Mouse (Mus musculus) stomach, embryonic 15.5 days (tissue): ENCODE results near the gene Ralgps1. TPM values are rescaled to one million over a fixed set of nuclear protein-coding genes. Genes with fewer than 3 reads are reported as not detected.

Source experiments
- ATAC-seq: fragments of 200-750 bp; cut with Nextera tagmentation; 2 replicates; pipeline ENCODE4 v1.8.0; 2017; ENCODE audit warnings: low read depth, moderate number of reproducible peaks, moderate TSS enrichment; ENCODE audit not compliant: insufficient read depth, low FRiP score
- H3K27ac ChIP-seq: fragments of 300-500 bp; sonication (generic); 2 replicates; pipeline ENCODE4 v1.5.1; 2015; ENCODE audit warnings: mild to moderate bottlenecking, inconsistent platforms
- H3K27me3 ChIP-seq: fragments of 300-500 bp; sonication (generic); replicated peaks from 2 replicates; pipeline ENCODE4 v1.6.1; 2015; ENCODE audit warnings: inconsistent platforms
- H3K36me3 ChIP-seq: fragments of 300-500 bp; sonication (generic); 2 replicates; pipeline ENCODE4 v1.6.1; 2015; ENCODE audit warnings: inconsistent platforms
- H3K4me1 ChIP-seq: fragments of 300-500 bp; sonication (generic); 2 replicates; pipeline ENCODE4 v1.6.1; 2015; ENCODE audit warnings: inconsistent platforms
- H3K4me2 ChIP-seq: fragments of 300-500 bp; sonication (generic); 2 replicates; pipeline ENCODE4 v1.6.1; 2015; ENCODE audit warnings: mild to moderate bottlenecking, inconsistent platforms
- H3K4me3 ChIP-seq: fragments of 300-500 bp; sonication (generic); replicated peaks from 2 replicates; pipeline ENCODE4 v1.5.1; 2015; ENCODE audit warnings: inconsistent platforms
- H3K9ac ChIP-seq: fragments of 300-500 bp; sonication (generic); 2 replicates; pipeline ENCODE4 v1.6.1; 2015; ENCODE audit warnings: inconsistent platforms
- H3K9me3 ChIP-seq: fragments of 300-500 bp; sonication (generic); 2 replicates; pipeline ENCODE4 v1.6.1; 2016; ENCODE audit warnings: inconsistent platforms
- WGBS: fragments of 180-500 bp; shearing (Covaris S2); methylation state at CpG from one replicate; pipeline ENCODE4 v1.1.7; 2015; 5-methylcytosine and 5-hydroxymethylcytosine counted together
- polyA plus RNA-seq: library from polyadenylated mRNA; unstranded; fragments of >200 nt; fragmentation: Nextera tagmentation; extraction: Ambion mirVana; gene quantifications from 2 replicates; pipeline ENCODE4 v1.2.1, GENCODE M21; 2015

Gene Ralgps1
- polyA plus RNA-seq, 1 experiment from 2014 or later = 6.2 TPM

GRCm38 (mm10) chr2:33162126-33162525, 209.2 kb downstream of the Ralgps1 start:
- Histone ChIP-seq H3K4me2 (no peak overlapping the region), H3K4me3 (no peak overlapping the region), H3K36me3 (no peaks in the 10 kb centered on the region; the same call in 1 of the 2 replicates), H3K27me3 (no peaks in the 10 kb centered on the region), H3K9ac (no peak overlapping the region), H3K9me3 (no peaks in the 10 kb centered on the region), H3K27ac (no peak overlapping the region), H3K4me1 (peaks cover 17% of the 10 kb centered on the region)
- WGBS = 71% methylated on average over 2 of the region's 2 CpGs
- ATAC-seq = no peak

DNA sequence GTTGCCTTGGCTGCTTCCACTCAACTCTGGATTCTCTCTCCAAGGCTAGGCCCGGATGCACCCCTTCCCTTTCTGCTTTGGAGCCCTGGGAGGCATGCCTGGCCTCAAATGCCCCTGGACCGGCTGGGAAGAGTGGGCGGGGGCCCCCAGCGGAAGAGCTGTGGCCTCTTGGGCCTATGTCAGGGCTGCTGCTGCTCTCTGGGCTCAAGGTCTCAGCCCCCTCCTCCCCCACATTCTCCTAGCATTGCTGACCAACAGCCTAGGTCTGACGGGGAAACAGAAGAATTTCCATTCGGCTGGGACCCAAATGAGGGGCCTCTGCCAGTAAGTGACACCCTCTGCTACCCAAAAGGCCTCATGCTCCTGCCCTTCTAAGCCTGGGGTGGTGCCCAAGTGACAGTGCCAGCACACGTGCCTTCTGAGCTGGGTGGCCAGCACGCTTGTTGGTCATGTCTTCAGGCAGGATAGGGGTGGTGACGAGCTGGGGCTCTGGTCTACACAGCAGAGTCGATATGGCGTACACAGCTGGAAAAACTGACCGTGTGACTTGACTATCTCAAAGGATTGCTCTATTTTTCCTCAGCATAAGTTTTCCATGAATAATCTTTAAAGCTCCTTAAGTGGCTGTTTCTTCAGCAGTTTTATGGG, 210.8 kb downstream of the Ralgps1 start:
- Histone ChIP-seq H3K27ac (no peak overlapping the region), H3K9me3 (no peaks in the 10 kb centered on the region), H3K27me3 (no peaks in the 10 kb centered on the region), H3K9ac (no peak overlapping the region), H3K36me3 (no peaks in the 10 kb centered on the region; the same call in 1 of the 2 replicates), H3K4me2 (no peak overlapping the region), H3K4me1 (peaks cover 5% of the 10 kb centered on the region), H3K4me3 (no peak overlapping the region)
- 70% methylated on average over 12 of the region's 12 CpGs for WGBS
- no peak for ATAC-seq

- Histone ChIP-seq H3K27me3 (no peaks in the 10 kb centered on the region), H3K9ac (no peak overlapping the region), H3K4me1 (no peaks in the 10 kb centered on the region; the same call in 1 of the 2 replicates), H3K27ac (no peak overlapping the region), H3K4me3 (no peak overlapping the region), H3K9me3 (no peaks in the 10 kb centered on the region), H3K36me3 (no peaks in the 10 kb centered on the region; the same call in 1 of the 2 replicates), H3K4me2 (no peak overlapping the region)
- no peak for ATAC-seq
- WGBS = 85% methylated on average over 7 of the region's 7 CpGs
Measured at GRCm38 (mm10) chr2:33159593-33159992, 211.7 kb downstream of the Ralgps1 start.

DNA sequence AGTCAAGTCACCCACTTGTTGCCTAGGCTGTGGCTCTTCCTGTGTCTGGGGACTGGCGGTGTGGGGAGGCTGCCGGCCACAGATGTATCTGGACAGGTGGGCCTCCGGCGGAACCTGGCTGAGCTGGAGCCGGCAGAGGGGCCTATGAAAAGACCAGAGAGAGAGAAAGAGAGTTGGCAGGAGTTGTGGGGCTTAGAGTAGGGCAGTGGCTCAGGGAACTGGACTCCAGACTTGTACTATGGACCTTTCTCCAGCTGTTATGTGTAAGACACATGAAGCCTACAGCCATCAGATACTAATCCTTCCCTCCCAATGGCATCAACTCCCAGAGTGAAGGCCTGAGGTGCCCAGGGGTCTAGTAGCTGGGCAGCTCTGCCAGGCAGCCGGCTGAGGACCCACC, 212.4 kb downstream of the Ralgps1 start:
- 85% methylated on average over 6 of the region's 6 CpGs for WGBS
- Histone ChIP-seq H3K9ac (no peak overlapping the region), H3K27ac (no peak overlapping the region), H3K27me3 (no peaks in the 10 kb centered on the region), H3K36me3 (no peaks in the 10 kb centered on the region; the same call in 1 of the 2 replicates), H3K4me1 (no peaks in the 10 kb centered on the region), H3K4me3 (no peak overlapping the region), H3K9me3 (no peaks in the 10 kb centered on the region), H3K4me2 (no peak overlapping the region)
- ATAC-seq = no peak

GRCm38 (mm10) chr2:33156283-33156781, 215.0 kb downstream of the Ralgps1 start:
- WGBS = 75% methylated on average over 5 of the region's 5 CpGs
- ATAC-seq = no peak
- Histone ChIP-seq H3K9me3 (no peaks in the 10 kb centered on the region), H3K4me1 (no peaks in the 10 kb centered on the region), H3K27me3 (no peaks in the 10 kb centered on the region), H3K4me2 (no peak overlapping the region), H3K4me3 (no peak overlapping the region), H3K36me3 (no peaks in the 10 kb centered on the region; the same call in 1 of the 2 replicates), H3K9ac (no peak overlapping the region), H3K27ac (no peak overlapping the region)

- Histone ChIP-seq H3K4me1 (no peaks in the 10 kb centered on the region), H3K4me2 (no peak overlapping the region), H3K9me3 (no peaks in the 10 kb centered on the region), H3K4me3 (no peak overlapping the region), H3K36me3 (no peaks in the 10 kb centered on the region; the same call in 1 of the 2 replicates), H3K27me3 (no peaks in the 10 kb centered on the region), H3K27ac (no peak overlapping the region), H3K9ac (no peak overlapping the region)
- WGBS = 25% methylated on average over 5 of the region's 5 CpGs
- peak; percentile 40; the same call in 1 of the 2 replicates for ATAC-seq
Measured at GRCm38 (mm10) chr2:33154751-33155372, 216.4 kb downstream of the Ralgps1 start.

DNA sequence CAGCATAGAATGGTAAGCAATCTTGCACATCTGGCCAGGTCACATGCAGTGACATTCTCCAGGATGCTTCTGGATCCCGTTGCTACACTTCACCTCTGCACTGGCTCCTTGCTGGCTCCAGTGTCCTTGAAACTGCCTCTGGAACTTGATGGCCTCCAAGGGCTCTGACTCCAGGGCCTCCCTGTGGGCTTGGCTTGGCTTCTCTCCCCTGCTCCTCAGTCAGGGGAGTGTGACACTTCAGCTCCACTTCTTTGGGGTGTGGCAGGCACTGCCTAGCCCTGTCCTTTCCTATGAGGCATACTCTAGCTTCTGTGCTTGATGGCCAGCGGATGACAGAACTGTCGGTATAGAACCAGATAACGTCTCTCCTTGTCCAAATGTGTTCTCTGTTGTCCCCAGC, 224.3 kb downstream of the Ralgps1 start:
- Histone ChIP-seq H3K4me3 (no peak overlapping the region), H3K36me3 (no peaks in the 10 kb centered on the region), H3K27ac (no peak overlapping the region), H3K9ac (no peak overlapping the region), H3K27me3 (no peaks in the 10 kb centered on the region), H3K9me3 (no peaks in the 10 kb centered on the region), H3K4me2 (no peak overlapping the region), H3K4me1 (no peaks in the 10 kb centered on the region)
- no peak for ATAC-seq
- 77% methylated on average over 4 of the region's 4 CpGs for WGBS

GRCm38 (mm10) chr2:33143292-33143691, 228.0 kb downstream of the Ralgps1 start:
- Histone ChIP-seq H3K4me2 (no peak overlapping the region), H3K9ac (no peak overlapping the region), H3K9me3 (no peaks in the 10 kb centered on the region), H3K27ac (no peak overlapping the region), H3K4me1 (no peaks in the 10 kb centered on the region), H3K27me3 (no peaks in the 10 kb centered on the region), H3K4me3 (no peak overlapping the region), H3K36me3 (no peaks in the 10 kb centered on the region)
- ATAC-seq = no peak
- 86% methylated on average over 2 of the region's 2 CpGs for WGBS

DNA sequence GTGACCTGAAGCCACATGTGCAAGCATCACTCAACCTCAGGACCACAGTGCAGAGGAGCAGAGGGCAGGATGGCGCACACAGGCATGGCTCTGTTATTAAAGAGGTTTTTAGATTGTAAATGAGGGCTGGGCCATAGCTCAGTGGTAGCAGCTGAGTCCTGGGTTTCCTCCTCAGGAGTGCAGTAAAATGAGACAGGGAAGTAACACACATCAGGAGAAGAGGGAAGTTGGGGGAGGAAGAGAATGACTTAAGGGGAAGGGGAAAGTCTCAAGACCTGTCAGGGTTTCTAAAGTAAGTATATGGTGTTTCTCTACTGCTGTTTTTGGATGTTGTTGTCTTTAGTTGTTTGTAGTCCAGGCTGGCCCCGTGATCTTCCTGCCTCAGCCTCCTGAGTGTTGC, 232.8 kb downstream of the Ralgps1 start:
- Histone ChIP-seq H3K9ac (no peak overlapping the region), H3K9me3 (no peaks in the 10 kb centered on the region), H3K4me1 (no peaks in the 10 kb centered on the region), H3K4me2 (no peak overlapping the region), H3K27ac (no peak overlapping the region), H3K27me3 (0 out of 2 replicates have a peak, but pooled peaks cover 3% of the 10 kb centered on the region), H3K36me3 (no peaks in the 10 kb centered on the region), H3K4me3 (no peak overlapping the region)
- ATAC-seq = no peak
- 78% methylated on average over 2 of the region's 2 CpGs for WGBS

DNA sequence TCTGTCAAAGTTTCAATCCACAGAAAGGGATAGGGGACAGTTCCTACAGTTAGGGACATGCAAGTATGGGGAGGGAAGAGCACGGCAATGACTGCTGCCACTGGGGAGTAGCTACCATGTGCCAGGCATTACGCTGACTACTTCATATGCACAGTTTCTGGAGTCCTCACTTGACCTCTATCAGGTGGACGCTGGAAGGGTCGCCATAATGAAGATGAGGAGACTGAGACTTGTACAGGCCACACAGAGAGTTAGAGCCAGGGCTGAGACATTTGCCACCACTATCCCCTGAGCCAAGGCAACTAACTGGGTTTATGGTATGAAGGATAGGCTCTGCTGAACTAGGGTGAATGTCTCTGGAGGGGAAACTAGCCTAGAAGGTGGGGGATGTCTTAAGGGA, 233.6 kb downstream of the Ralgps1 start:
- Histone ChIP-seq H3K4me1 (no peaks in the 10 kb centered on the region), H3K4me3 (no peak overlapping the region), H3K9ac (no peak overlapping the region), H3K27me3 (0 out of 2 replicates have a peak, but pooled peaks cover 3% of the 10 kb centered on the region), H3K36me3 (no peaks in the 10 kb centered on the region), H3K9me3 (no peaks in the 10 kb centered on the region), H3K27ac (no peak overlapping the region), H3K4me2 (no peak overlapping the region)
- ATAC-seq = no peak
- WGBS = 87% methylated on average over 4 of the region's 4 CpGs

GRCm38 (mm10) chr2:33137244-33137643, 234.0 kb downstream of the Ralgps1 start:
- Histone ChIP-seq H3K9me3 (no peaks in the 10 kb centered on the region), H3K36me3 (no peaks in the 10 kb centered on the region), H3K27me3 (0 out of 2 replicates have a peak, but pooled peaks cover 3% of the 10 kb centered on the region), H3K9ac (no peak overlapping the region), H3K4me1 (no peaks in the 10 kb centered on the region), H3K4me2 (no peak overlapping the region), H3K4me3 (no peak overlapping the region), H3K27ac (no peak overlapping the region)
- WGBS = 85% methylated on average over 9 of the region's 9 CpGs
- no peak for ATAC-seq

DNA sequence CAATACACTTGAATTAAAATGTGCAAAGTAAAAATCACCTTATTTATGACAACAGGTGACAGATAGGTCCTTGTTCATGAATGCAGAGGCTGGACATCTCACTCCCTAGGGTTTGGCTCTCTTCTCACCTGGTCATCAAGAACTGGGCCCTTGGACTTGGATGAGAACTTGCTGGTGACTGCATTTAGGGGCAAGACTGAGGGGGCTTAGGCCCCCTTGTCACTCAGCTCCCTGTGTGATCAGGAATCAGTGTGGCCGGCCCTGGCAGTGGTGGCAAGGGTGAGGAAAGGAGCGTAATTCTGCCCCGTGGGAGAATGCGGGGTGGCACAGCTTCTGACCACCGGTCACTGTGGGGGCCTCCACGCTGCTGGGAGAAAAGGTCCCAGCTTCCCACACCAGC, 234.9 kb downstream of the Ralgps1 start:
- Histone ChIP-seq H3K9me3 (no peaks in the 10 kb centered on the region), H3K36me3 (no peaks in the 10 kb centered on the region), H3K4me1 (peaks cover 5% of the 10 kb centered on the region; the same call in 1 of the 2 replicates), H3K4me2 (no peak overlapping the region), H3K27me3 (0 out of 2 replicates have a peak, but pooled peaks cover 3% of the 10 kb centered on the region), H3K27ac (no peak overlapping the region), H3K4me3 (no peak overlapping the region), H3K9ac (no peak overlapping the region)
- ATAC-seq = no peak
- 88% methylated on average over 6 of the region's 6 CpGs for WGBS
